11 mouse cellular contexts compared by ENCODE assay signal in the genomic region with DNA sequence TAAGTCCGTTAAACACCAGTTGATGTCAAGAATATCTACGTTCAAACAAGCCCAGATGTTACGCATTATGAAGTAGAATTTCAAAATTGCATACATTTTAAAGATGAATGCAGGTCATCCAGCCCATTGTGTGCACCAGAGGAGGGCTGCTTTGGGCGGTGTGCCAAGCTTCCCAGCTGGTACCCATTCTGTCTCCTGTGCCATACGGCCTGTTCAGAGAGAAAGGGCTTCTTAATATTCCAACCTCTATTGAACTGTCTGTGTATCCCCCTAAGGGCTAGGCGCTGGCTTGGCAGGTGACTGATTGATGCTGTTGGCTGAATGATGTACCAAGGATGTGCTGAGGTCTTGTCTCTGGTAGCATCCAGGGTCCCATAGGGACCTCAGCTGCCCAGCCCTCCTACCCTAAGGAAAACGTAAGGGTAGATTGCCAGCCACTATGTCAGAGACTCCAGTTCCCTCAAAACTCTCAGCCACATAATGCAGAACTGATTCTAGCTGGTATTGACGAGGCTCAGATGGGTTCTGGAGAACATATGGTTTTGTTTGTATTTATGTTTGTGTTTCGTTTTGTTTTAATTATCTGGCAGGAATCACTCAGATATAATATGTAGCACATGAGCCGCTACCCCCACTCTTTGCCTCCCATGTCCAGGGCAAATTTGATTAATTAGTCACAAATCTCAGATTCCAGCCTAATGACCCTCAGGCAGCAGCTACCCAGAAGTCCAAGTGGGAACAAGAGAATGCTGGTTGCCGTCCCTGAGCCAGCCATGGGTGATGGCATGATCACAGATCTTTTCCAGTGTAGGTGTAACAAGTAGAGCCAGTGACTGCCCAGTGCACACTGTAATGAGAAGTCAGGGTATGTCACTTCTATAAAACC.
DNase-seq lines count a peak whose midpoint lies in the region; ATAC-seq and TF ChIP-seq lines count a peak whose summit lies in the region.
"Had no signal": no experiment of that assay in that cellular context is flagged by ENCODE, and none has a peak within 500 bp of the region (broad histone marks: within the 10 kb centered on the region; RNA-seq: fewer than 3 reads in every experiment).

No protein-coding gene starts in this region.

- WGBS in embryonic facial prominence, embryonic 10.5 days, result 69% methylated on average over 11 of the region's 11 CpGs
- WGBS in hindbrain, embryonic 13.5 days, result 42% methylated on average over 11 of the region's 11 CpGs
- 54% methylated on average over 11 of the region's 11 CpGs for WGBS in midbrain, embryonic 16.5 days

- intact Hi-C loops in left cerebral cortex, postnatal 4 days (cut with DNase I), result no loop called here
- intact Hi-C loops in left cerebral cortex, adult 2 months (cut with DNase I), result no loop called here
- intact Hi-C loops in gastrocnemius, postnatal 36 days (cut with DNase I), result no loop called here

- no peak overlapping the region for H3K4me3 ChIP-seq in left cerebral cortex, adult 2 months
- no peak overlapping the region for H3K4me3 ChIP-seq in embryonic facial prominence, embryonic 10.5 days
- H3K4me3 ChIP-seq in hindbrain, embryonic 13.5 days, result no peak overlapping the region
- H3K4me3 ChIP-seq in midbrain, embryonic 16.5 days (ENCODE audit: low read depth, low read length), result no peak overlapping the region

- ATAC-seq in hindbrain, embryonic 13.5 days (ENCODE audit: low FRiP score), result peak; percentile 82
- peak; percentile 60; the same call in 1 of the 2 replicates for ATAC-seq in midbrain, embryonic 16.5 days

- H3K9ac ChIP-seq in hindbrain, embryonic 13.5 days, result no peak overlapping the region
- no peak overlapping the region for H3K9ac ChIP-seq in midbrain, embryonic 16.5 days (ENCODE audit: low read depth, low read length)
- H3K9ac ChIP-seq: liver, embryonic 14.5 days had no signal

- H3K4me1 ChIP-seq in embryonic facial prominence, embryonic 10.5 days, result peaks cover 53% of the 10 kb centered on the region
- peaks cover 51% of the 10 kb centered on the region for H3K4me1 ChIP-seq in hindbrain, embryonic 13.5 days (replicated peaks)
- peaks cover 10% of the 10 kb centered on the region for H3K4me1 ChIP-seq in midbrain, embryonic 16.5 days (ENCODE audit: control insufficient read depth, insufficient read depth, low read length)

- peak; percentile 82 for DNase-seq in left cerebral cortex, postnatal 4 days
- DNase-seq in left cerebral cortex, adult 2 months (ENCODE audit: extremely low spot score in 1 of 2, low spot score in 2 of 2), result no peak
- DNase-seq in embryonic facial prominence, embryonic 10.5 days (ENCODE audit: low spot score), result no peak
- no peak for DNase-seq in thymus, adult 18-20 months
- no peak for DNase-seq in embryo, embryonic 11 days
- DNase-seq in gastrocnemius, postnatal 36 days, result no peak
- DNase-seq: heart, postnatal 10 days; thymus, postnatal 25 days had no signal

- H3K27ac ChIP-seq in left cerebral cortex, adult 2 months, result no peak overlapping the region
- H3K27ac ChIP-seq in embryonic facial prominence, embryonic 10.5 days (replicated peaks), result peak overlapping the region; percentile 66
- peak overlapping the region; percentile 36; the same call in 1 of the 2 replicates for H3K27ac ChIP-seq in hindbrain, embryonic 13.5 days
- peak overlapping the region; percentile 22; the same call in 1 of the 2 replicates for H3K27ac ChIP-seq in midbrain, embryonic 16.5 days (ENCODE audit: low read length)
- H3K27ac ChIP-seq: liver, embryonic 14.5 days had no signal

- no peak for TF ChIP-seq CTCF in left cerebral cortex, adult 2 months (IDR thresholded peaks at IDR 0.05)

- no peaks in the 10 kb centered on the region for H3K36me3 ChIP-seq in embryonic facial prominence, embryonic 10.5 days (replicated peaks)
- H3K36me3 ChIP-seq in hindbrain, embryonic 13.5 days, result no peaks in the 10 kb centered on the region
- H3K36me3 ChIP-seq in midbrain, embryonic 16.5 days (ENCODE audit: control insufficient read depth, insufficient read depth, low read length), result no peaks in the 10 kb centered on the region

- no peaks in the 10 kb centered on the region for H3K27me3 ChIP-seq in embryonic facial prominence, embryonic 10.5 days (replicated peaks; ENCODE audit: low read depth, poor library complexity, severe bottlenecking)
- no peaks in the 10 kb centered on the region for H3K27me3 ChIP-seq in hindbrain, embryonic 13.5 days
- no peaks in the 10 kb centered on the region for H3K27me3 ChIP-seq in midbrain, embryonic 16.5 days (ENCODE audit: control insufficient read depth, insufficient read depth, low read depth, low read length)

- H3K4me2 ChIP-seq in hindbrain, embryonic 13.5 days, result no peak overlapping the region
- H3K4me2 ChIP-seq in midbrain, embryonic 16.5 days (ENCODE audit: low read length), result no peak overlapping the region

- H3K9me3 ChIP-seq in embryonic facial prominence, embryonic 10.5 days, result no peaks in the 10 kb centered on the region
- H3K9me3 ChIP-seq in hindbrain, embryonic 13.5 days, result no peaks in the 10 kb centered on the region
- no peaks in the 10 kb centered on the region for H3K9me3 ChIP-seq in midbrain, embryonic 16.5 days (replicated peaks; ENCODE audit: control insufficient read depth, low read length, poor library complexity, severe bottlenecking)
